In genomic region chr1:121180273-121181030, GRCm38 (mm10) we compare ENCODE assay signal across 8 mouse cellular contexts.
DNase-seq lines count a peak whose midpoint lies in the region; TF ChIP-seq lines count a peak whose summit lies in the region.

No protein-coding gene starts in this region.

- intact Hi-C loops in heart, adult 2 months (cut with DNase I): loop anchor here (1.0 to 10.0 kb wide), 4 partner anchors 126 to 594 kb away; no protein-coding TSS in a partner anchor

- no peak overlapping the region for H3K27ac ChIP-seq in heart, adult 2 months
- no peak overlapping the region for H3K27ac ChIP-seq in heart, embryonic 10.5 days
- H3K27ac ChIP-seq in limb, embryonic 10.5 days: no peak overlapping the region

- H3K9ac ChIP-seq in heart, adult 2 months (ENCODE audit: low read depth, low read length): no peak overlapping the region

- TF ChIP-seq CTCF in heart, adult 2 months (IDR thresholded peaks at IDR 0.05): peak; percentile 74

- peak; percentile 62 to 68 for DNase-seq in heart, adult 2 months
- no peak for DNase-seq in heart, embryonic 10.5 days (ENCODE audit: low spot score)
- DNase-seq in embryo, embryonic 10.5 days (ENCODE audit: low spot score): peak; percentile 94
- DNase-seq in gastrocnemius, postnatal 25 days: peak; percentile 51
- peak; percentile 77 for DNase-seq in kidney, adult 9 months
- peak; percentile 80 for DNase-seq in limb, embryonic 10.5 days (ENCODE audit: low spot score)
- DNase-seq in naive thymus-derived CD4-positive, alpha-beta T cell, adult 2 months (ENCODE audit: low read depth): peak; percentile 2
- DNase-seq in testis, postnatal 10 days (ENCODE audit: low spot score): peak; percentile 83

- no peaks in the 10 kb centered on the region for H3K79me2 ChIP-seq in heart, adult 2 months (replicated peaks; ENCODE audit: control insufficient read depth, insufficient read depth, low read length)

- H3K4me1 ChIP-seq in heart, adult 2 months (ENCODE audit: control insufficient read depth, insufficient read depth, low read length): no peaks in the 10 kb centered on the region
- H3K4me1 ChIP-seq in heart, embryonic 10.5 days: peaks cover 11% of the 10 kb centered on the region
- H3K4me1 ChIP-seq in limb, embryonic 10.5 days: peaks cover 18% of the 10 kb centered on the region

- H3K36me3 ChIP-seq in heart, adult 2 months (ENCODE audit: control insufficient read depth, insufficient read depth, low read length): no peaks in the 10 kb centered on the region
- H3K36me3 ChIP-seq in heart, embryonic 10.5 days: no peaks in the 10 kb centered on the region
- no peaks in the 10 kb centered on the region for H3K36me3 ChIP-seq in limb, embryonic 10.5 days

- H3K9me3 ChIP-seq in heart, embryonic 10.5 days: no peaks in the 10 kb centered on the region
- H3K9me3 ChIP-seq in limb, embryonic 10.5 days (replicated peaks): no peaks in the 10 kb centered on the region

- no peak overlapping the region for H3K4me3 ChIP-seq in heart, adult 2 months
- H3K4me3 ChIP-seq in heart, embryonic 10.5 days: no peak overlapping the region
- no peak overlapping the region for H3K4me3 ChIP-seq in limb, embryonic 10.5 days

- TF ChIP-seq POLR2A in heart, adult 2 months (IDR thresholded peaks at IDR 0.05; ENCODE audit: insufficient read depth, low read depth, low read length): no peak

- 0 out of 2 replicates have a peak, but pooled peaks have one; percentile 20 for TF ChIP-seq EP300 in heart, adult 2 months (IDR thresholded peaks at IDR 0.05; ENCODE audit: insufficient read depth, low read depth, low read length)

- 20% methylated on average over 20 of the region's 20 CpGs for WGBS in heart, adult 2 months
- 20% methylated on average over 20 of the region's 20 CpGs for WGBS in heart, embryonic 10.5 days
- WGBS in limb, embryonic 10.5 days: 17% methylated on average over 20 of the region's 20 CpGs

- H3K27me3 ChIP-seq in heart, adult 2 months (ENCODE audit: control insufficient read depth, insufficient read depth, low read length): peaks cover 7% of the 10 kb centered on the region
- H3K27me3 ChIP-seq in heart, embryonic 10.5 days (ENCODE audit: insufficient read depth, poor library complexity, severe bottlenecking): peaks cover 43% of the 10 kb centered on the region
- peaks cover 71% of the 10 kb centered on the region for H3K27me3 ChIP-seq in limb, embryonic 10.5 days (ENCODE audit: low read depth, poor library complexity, severe bottlenecking)
